Mouse (Mus musculus) liver, embryonic 13.5 days (tissue): ENCODE measurements around the gene Tm4sf5. TPM values are rescaled to one million over a fixed set of nuclear protein-coding genes. Genes with fewer than 3 reads are reported as not detected.

Experiments
- ATAC-seq: fragments of 200-750 bp; cut with Nextera tagmentation; 2 replicates; pipeline ENCODE4 v1.8.0; 2017; ENCODE audit warnings: low read depth, mild to moderate bottlenecking, moderate number of reproducible peaks, moderate library complexity
- DNase-seq: peaks from one replicate; pipeline ENCODE4 v3.0.0; 2022
- H3K27ac ChIP-seq: fragments of 300-500 bp; sonication (generic); 2 replicates; pipeline ENCODE4 v1.5.1; 2015; ENCODE audit warnings: moderate library complexity, mild to moderate bottlenecking, inconsistent platforms
- H3K27me3 ChIP-seq: fragments of 300-500 bp; sonication (generic); 2 replicates; pipeline ENCODE4 v1.6.1; 2015; ENCODE audit warnings: mild to moderate bottlenecking, inconsistent platforms
- H3K36me3 ChIP-seq: fragments of 300-500 bp; sonication (generic); 2 replicates; pipeline ENCODE4 v1.6.1; 2015; ENCODE audit warnings: mild to moderate bottlenecking, inconsistent platforms
- H3K4me1 ChIP-seq: fragments of 300-500 bp; sonication (generic); replicated peaks from 2 replicates; pipeline ENCODE4 v1.6.1; 2015; ENCODE audit warnings: inconsistent platforms
- H3K4me2 ChIP-seq: fragments of 300-500 bp; sonication (generic); 2 replicates; pipeline ENCODE4 v1.6.1; 2015; ENCODE audit warnings: inconsistent platforms, mild to moderate bottlenecking, moderate library complexity
- H3K4me3 ChIP-seq: fragments of 300-500 bp; sonication (generic); replicated peaks from 2 replicates; pipeline ENCODE4 v1.5.1; 2015; ENCODE audit warnings: mild to moderate bottlenecking, inconsistent platforms
- H3K9ac ChIP-seq: fragments of 300-500 bp; sonication (generic); 2 replicates; pipeline ENCODE4 v1.6.1; 2015; ENCODE audit warnings: mild to moderate bottlenecking, inconsistent platforms
- H3K9me3 ChIP-seq: fragments of 300-500 bp; sonication (generic); replicated peaks from 2 replicates; pipeline ENCODE4 v1.6.1; 2016; ENCODE audit warnings: inconsistent platforms
- WGBS: fragments of 180-500 bp; shearing (Covaris S2); methylation state at CpG from one replicate; pipeline ENCODE4 v1.1.7; 2015; ENCODE audit not compliant: insufficient replicate concordance; 5-methylcytosine and 5-hydroxymethylcytosine counted together
- polyA plus RNA-seq: library from polyadenylated mRNA; unstranded; fragments of >200 nt; fragmentation: Nextera tagmentation; extraction: Ambion mirVana; gene quantifications from 2 replicates; pipeline ENCODE4 v1.2.1, GENCODE M21; 2015

Tm4sf5 gene
- polyA plus RNA-seq, 1 experiment from 2014 or later = 2.5 TPM

- Histone ChIP-seq H3K9ac (no peak overlapping the region), H3K36me3 (no peaks in the 10 kb centered on the region), H3K27me3 (no peaks in the 10 kb centered on the region), H3K4me2 (no peak overlapping the region), H3K4me3 (no peak overlapping the region), H3K27ac (no peak overlapping the region), H3K9me3 (no peaks in the 10 kb centered on the region), H3K4me1 (peaks cover 3% of the 10 kb centered on the region; the same call in 1 of the 2 replicates)
- DNase-seq (no peak), ATAC-seq (no peak)
- WGBS = 65% methylated on average over 12 of the region's 12 CpGs
Measured at GRCm38 (mm10) chr11:70474872-70475534, 30.0 kb upstream of the Tm4sf5 start.

- no peak overlapping the region for H3K4me2 ChIP-seq
- no peaks in the 10 kb centered on the region for H3K36me3 ChIP-seq
- WGBS = 38% methylated on average over 2 of the region's 2 CpGs
- no peaks in the 10 kb centered on the region for H3K9me3 ChIP-seq
- no peak overlapping the region for H3K9ac ChIP-seq
- no peaks in the 10 kb centered on the region for H3K4me1 ChIP-seq
- no peak overlapping the region for H3K4me3 ChIP-seq
- no peak for DNase-seq
- no peak for ATAC-seq
- H3K27me3 ChIP-seq = peaks cover 3% of the 10 kb centered on the region; the same call in 1 of the 2 replicates
- no peak overlapping the region for H3K27ac ChIP-seq
Measured at GRCm38 (mm10) chr11:70485498-70485897, 19.5 kb upstream of the Tm4sf5 start.

- H3K9ac ChIP-seq = no peak overlapping the region
- ATAC-seq = no peak
- H3K36me3 ChIP-seq = no peaks in the 10 kb centered on the region
- H3K4me2 ChIP-seq = no peak overlapping the region
- 36% methylated on average over 4 of the region's 4 CpGs for WGBS
- no peak overlapping the region for H3K27ac ChIP-seq
- H3K27me3 ChIP-seq = peaks cover 3% of the 10 kb centered on the region; the same call in 1 of the 2 replicates
- no peaks in the 10 kb centered on the region for H3K4me1 ChIP-seq
- H3K9me3 ChIP-seq = no peaks in the 10 kb centered on the region
- no peak for DNase-seq
- H3K4me3 ChIP-seq = no peak overlapping the region
Measured at GRCm38 (mm10) chr11:70487816-70488215, 17.2 kb upstream of the Tm4sf5 start.

- no peaks in the 10 kb centered on the region for H3K36me3 ChIP-seq
- peaks cover 3% of the 10 kb centered on the region; the same call in 1 of the 2 replicates for H3K27me3 ChIP-seq
- WGBS = 62% methylated on average over 3 of the region's 3 CpGs
- H3K27ac ChIP-seq = no peak overlapping the region; the same call in 1 of the 2 replicates
- no peak overlapping the region for H3K4me3 ChIP-seq
- H3K4me1 ChIP-seq = no peaks in the 10 kb centered on the region
- H3K9me3 ChIP-seq = no peaks in the 10 kb centered on the region
- ATAC-seq (no peak), DNase-seq (no peak)
- H3K4me2 ChIP-seq = no peak overlapping the region
- no peak overlapping the region for H3K9ac ChIP-seq
Measured at GRCm38 (mm10) chr11:70489138-70489537, 15.9 kb upstream of the Tm4sf5 start.

- Histone ChIP-seq H3K4me1 (no peaks in the 10 kb centered on the region), H3K9me3 (no peaks in the 10 kb centered on the region), H3K27ac (no peak overlapping the region), H3K4me2 (no peak overlapping the region), H3K36me3 (no peaks in the 10 kb centered on the region), H3K9ac (no peak overlapping the region), H3K27me3 (peaks cover 3% of the 10 kb centered on the region; the same call in 1 of the 2 replicates), H3K4me3 (no peak overlapping the region)
- ATAC-seq (no peak), DNase-seq (no peak)
- whole genome bisulfite sequencing = 30% methylated on average over 6 of the region's 6 CpGs
Measured at GRCm38 (mm10) chr11:70489684-70490083, 15.4 kb upstream of the Tm4sf5 start.

GRCm38 (mm10) chr11:70499566-70500475 lies 5.2 kb upstream of the Tm4sf5 start:
- H3K27me3 ChIP-seq = no peaks in the 10 kb centered on the region
- no peaks in the 10 kb centered on the region for H3K9me3 ChIP-seq
- peaks cover 2% of the 10 kb centered on the region for H3K4me1 ChIP-seq
- no peak overlapping the region for H3K4me3 ChIP-seq
- ATAC-seq = no peak
- H3K4me2 ChIP-seq = no peak overlapping the region
- no peak overlapping the region for H3K27ac ChIP-seq
- no peak overlapping the region for H3K9ac ChIP-seq
- no peaks in the 10 kb centered on the region for H3K36me3 ChIP-seq
- 59% methylated on average over 14 of the region's 14 CpGs for WGBS
- no peak for DNase-seq

- ATAC-seq (no peak), DNase-seq (no peak)
- no peak overlapping the region for H3K27ac ChIP-seq
- H3K9ac ChIP-seq = no peak overlapping the region
- no peaks in the 10 kb centered on the region for H3K36me3 ChIP-seq
- no peaks in the 10 kb centered on the region for H3K27me3 ChIP-seq
- 81% methylated on average over 1 of the region's 1 CpGs for WGBS
- H3K9me3 ChIP-seq = no peaks in the 10 kb centered on the region
- no peak overlapping the region for H3K4me3 ChIP-seq
- no peak overlapping the region for H3K4me2 ChIP-seq
- H3K4me1 ChIP-seq = peaks cover 9% of the 10 kb centered on the region
Measured at GRCm38 (mm10) chr11:70500476-70500812, 4.6 kb upstream of the Tm4sf5 start.

- WGBS = 46% methylated on average over 3 of the region's 3 CpGs
- Histone ChIP-seq H3K4me2 (no peak overlapping the region), H3K36me3 (no peaks in the 10 kb centered on the region), H3K9me3 (no peaks in the 10 kb centered on the region), H3K27ac (no peak overlapping the region; the same call in 1 of the 2 replicates), H3K9ac (no peak overlapping the region), H3K27me3 (no peaks in the 10 kb centered on the region), H3K4me1 (peaks cover 14% of the 10 kb centered on the region), H3K4me3 (no peak overlapping the region)
- ATAC-seq = no peak
- no peak for DNase-seq
Measured at GRCm38 (mm10) chr11:70502018-70502417, 3.0 kb upstream of the Tm4sf5 start.

- H3K36me3 ChIP-seq = no peaks in the 10 kb centered on the region
- H3K9me3 ChIP-seq = no peaks in the 10 kb centered on the region
- no peak overlapping the region for H3K4me3 ChIP-seq
- peaks cover 20% of the 10 kb centered on the region for H3K4me1 ChIP-seq
- DNase-seq = peak; percentile 40
- H3K9ac ChIP-seq = no peak overlapping the region
- no peak overlapping the region for H3K27ac ChIP-seq
- no peak overlapping the region for H3K4me2 ChIP-seq
- 19% methylated on average over 4 of the region's 4 CpGs for WGBS
- H3K27me3 ChIP-seq = peaks cover 30% of the 10 kb centered on the region
- ATAC-seq = no peak
Measured at GRCm38 (mm10) chr11:70506385-70506784, 1.3 kb downstream of the Tm4sf5 start.

- no peak overlapping the region for H3K4me2 ChIP-seq
Measured at GRCm38 (mm10) chr11:70506962-70507515, 2.0 kb downstream of the Tm4sf5 start.

GRCm38 (mm10) chr11:70509753-70510564 lies 4.9 kb downstream of the Tm4sf5 start:
- DNase-seq (no peak), ATAC-seq (no peak)
- Histone ChIP-seq H3K27me3 (peaks cover 30% of the 10 kb centered on the region), H3K4me2 (no peak overlapping the region; the same call in 1 of the 2 replicates), H3K27ac (no peak overlapping the region), H3K4me3 (no peak overlapping the region), H3K4me1 (peaks cover 16% of the 10 kb centered on the region), H3K36me3 (no peaks in the 10 kb centered on the region), H3K9me3 (no peaks in the 10 kb centered on the region), H3K9ac (no peak overlapping the region)
- WGBS = 14% methylated on average over 19 of the region's 19 CpGs

More at GRCm38 (mm10) chr11:70506962-70507515, 2.0 kb downstream of the Tm4sf5 start:
- no peak overlapping the region for H3K9ac ChIP-seq
- H3K4me3 ChIP-seq = no peak overlapping the region
- no peaks in the 10 kb centered on the region for H3K9me3 ChIP-seq
- ATAC-seq (no peak), DNase-seq (no peak)
- peaks cover 20% of the 10 kb centered on the region for H3K4me1 ChIP-seq
- peaks cover 30% of the 10 kb centered on the region for H3K27me3 ChIP-seq
- 55% methylated on average over 7 of the region's 7 CpGs for WGBS
- no peak overlapping the region for H3K27ac ChIP-seq
- H3K36me3 ChIP-seq = no peaks in the 10 kb centered on the region
